Mouse (Mus musculus) forebrain, embryonic 16.5 days (tissue): ENCODE measurements around the gene Ptprcap. TPM values are rescaled to one million over a fixed set of nuclear protein-coding genes. Genes with fewer than 3 reads are reported as not detected.
"Not testable (repeated sequence)": the region's sequence is repeated elsewhere in the genome, so short reads cannot be mapped to it uniquely, and the experiment has no call there.

ENCODE experiments used
- ATAC-seq: fragments of 200-750 bp; cut with Nextera tagmentation; 2 replicates; pipeline ENCODE4 v1.8.0; 2017; ENCODE audit warnings: mild to moderate bottlenecking, moderate library complexity
- H3K27ac ChIP-seq: fragments of 300-500 bp; sonication (generic); 2 replicates; pipeline ENCODE4 v1.5.1; 2014; ENCODE audit warnings: low read length, control low read depth
- H3K27me3 ChIP-seq: fragments of 300-500 bp; sonication (generic); replicated peaks from 2 replicates; pipeline ENCODE4 v1.6.1; 2014; ENCODE audit warnings: low read length; ENCODE audit not compliant: control insufficient read depth, insufficient read depth
- H3K36me3 ChIP-seq: fragments of 300-500 bp; sonication (generic); 2 replicates; pipeline ENCODE4 v1.6.1; 2014; ENCODE audit not compliant: control insufficient read depth, insufficient read depth
- H3K4me1 ChIP-seq: fragments of 300-500 bp; sonication (generic); replicated peaks from 2 replicates; pipeline ENCODE4 v1.6.1; 2014; ENCODE audit warnings: low read length; ENCODE audit not compliant: control insufficient read depth, insufficient read depth
- H3K4me2 ChIP-seq: fragments of 300-500 bp; sonication (generic); 2 replicates; pipeline ENCODE4 v1.6.1; 2014; ENCODE audit warnings: mild to moderate bottlenecking, low read length, control low read depth
- H3K4me3 ChIP-seq: fragments of 300-500 bp; sonication (generic); replicated peaks from 2 replicates; pipeline ENCODE4 v1.5.1; 2014; ENCODE audit warnings: mild to moderate bottlenecking, low read length, control low read depth
- H3K9ac ChIP-seq: fragments of 300-500 bp; sonication (generic); replicated peaks from 2 replicates; pipeline ENCODE4 v1.6.1; 2014; ENCODE audit warnings: low read depth, low read length, control low read depth
- H3K9me3 ChIP-seq: fragments of 300-500 bp; sonication (generic); 2 replicates; pipeline ENCODE4 v1.6.1; 2016; ENCODE audit warnings: low read length; ENCODE audit not compliant: control insufficient read depth
- WGBS: fragments of 180-500 bp; shearing (Covaris S2); extraction: QIAGEN DNeasy Blood & Tissue Kit; methylation state at CpG from one replicate; pipeline ENCODE4 v1.1.7; 2014; 5-methylcytosine and 5-hydroxymethylcytosine counted together
- polyA plus RNA-seq: library from polyadenylated mRNA; unstranded; fragments of >200 nt; fragmentation: Nextera tagmentation; extraction: Ambion mirVana; gene quantifications from 2 replicates; pipeline ENCODE4 v1.2.1, GENCODE M21; 2015

The Ptprcap gene
- polyA plus RNA-seq, 1 experiment from 2014 or later, result not detected

- no peaks in the 10 kb centered on the region for H3K27me3 ChIP-seq
- H3K4me2 ChIP-seq, result no peak overlapping the region
- H3K9me3 ChIP-seq, result no peaks in the 10 kb centered on the region
- H3K27ac ChIP-seq, result no peak overlapping the region
- ATAC-seq, result no peak
- H3K4me1 ChIP-seq, result no peaks in the 10 kb centered on the region; the same call in 1 of the 2 replicates
- WGBS, result 92% methylated on average over 10 of the region's 10 CpGs
- peaks cover 16% of the 10 kb centered on the region for H3K36me3 ChIP-seq
- H3K4me3 ChIP-seq, result no peak overlapping the region
- H3K9ac ChIP-seq, result no peak overlapping the region
These were observed 38.3 kb upstream of the Ptprcap start for GRCm38 (mm10) chr19:4115144-4115543.

GRCm38 (mm10) chr19:4115816-4116215 is 37.6 kb upstream of the Ptprcap start:
- 84% methylated on average over 11 of the region's 11 CpGs for WGBS
- peaks cover 5% of the 10 kb centered on the region; the same call in 1 of the 2 replicates for H3K4me1 ChIP-seq
- H3K27ac ChIP-seq, result no peak overlapping the region
- no peak overlapping the region for H3K4me2 ChIP-seq
- H3K9ac ChIP-seq, result no peak overlapping the region
- no peak overlapping the region for H3K4me3 ChIP-seq
- H3K27me3 ChIP-seq, result no peaks in the 10 kb centered on the region
- no peaks in the 10 kb centered on the region for H3K9me3 ChIP-seq
- no peak for ATAC-seq
- peaks cover 16% of the 10 kb centered on the region for H3K36me3 ChIP-seq

GRCm38 (mm10) chr19:4117006-4117405 is 36.4 kb upstream of the Ptprcap start:
- H3K4me3 ChIP-seq, result no peak overlapping the region
- WGBS, result 96% methylated on average over 7 of the region's 7 CpGs
- no peaks in the 10 kb centered on the region for H3K27me3 ChIP-seq
- H3K4me1 ChIP-seq, result peaks cover 5% of the 10 kb centered on the region; the same call in 1 of the 2 replicates
- peaks cover 16% of the 10 kb centered on the region for H3K36me3 ChIP-seq
- H3K9ac ChIP-seq, result no peak overlapping the region
- H3K27ac ChIP-seq, result no peak overlapping the region
- no peak overlapping the region for H3K4me2 ChIP-seq
- ATAC-seq, result no peak
- H3K9me3 ChIP-seq, result no peaks in the 10 kb centered on the region

GRCm38 (mm10) chr19:4118350-4118749 is 35.1 kb upstream of the Ptprcap start:
- Histone ChIP-seq H3K4me2 (no peak overlapping the region), H3K36me3 (peaks cover 14% of the 10 kb centered on the region), H3K9me3 (no peaks in the 10 kb centered on the region), H3K27me3 (no peaks in the 10 kb centered on the region), H3K9ac (no peak overlapping the region), H3K27ac (no peak overlapping the region), H3K4me3 (no peak overlapping the region), H3K4me1 (peaks cover 5% of the 10 kb centered on the region; the same call in 1 of the 2 replicates)
- WGBS, result 93% methylated on average over 2 of the region's 2 CpGs
- ATAC-seq, result no peak

- Histone ChIP-seq H3K4me2 (no peak overlapping the region; the same call in 1 of the 2 replicates), H3K36me3 (peaks cover 7% of the 10 kb centered on the region), H3K27ac (no peak overlapping the region), H3K27me3 (no peaks in the 10 kb centered on the region), H3K4me1 (peaks cover 5% of the 10 kb centered on the region; the same call in 1 of the 2 replicates), H3K9me3 (no peaks in the 10 kb centered on the region), H3K9ac (no peak overlapping the region), H3K4me3 (no peak overlapping the region)
- ATAC-seq, result no peak
- 90% methylated on average over 6 of the region's 6 CpGs for WGBS
These were observed 33.5 kb upstream of the Ptprcap start for GRCm38 (mm10) chr19:4119716-4120487.

- H3K4me2 ChIP-seq, result peak overlapping the region; percentile 56
- 95% methylated on average over 2 of the region's 2 CpGs for WGBS
- no peak overlapping the region for H3K9ac ChIP-seq
- peaks cover 7% of the 10 kb centered on the region for H3K4me1 ChIP-seq
- H3K9me3 ChIP-seq, result no peaks in the 10 kb centered on the region
- peak overlapping the region; percentile 58 for H3K4me3 ChIP-seq
- H3K27me3 ChIP-seq, result no peaks in the 10 kb centered on the region
- no peak for ATAC-seq
- no peak overlapping the region for H3K27ac ChIP-seq
- H3K36me3 ChIP-seq, result peaks cover 5% of the 10 kb centered on the region
These were observed 32.9 kb upstream of the Ptprcap start for GRCm38 (mm10) chr19:4120496-4120895.

- ATAC-seq, result peak; percentile 80
- Histone ChIP-seq H3K4me2 (peak overlapping the region; percentile 56), H3K4me3 (peak overlapping the region; percentile 58), H3K27me3 (no peaks in the 10 kb centered on the region), H3K36me3 (no peaks in the 10 kb centered on the region), H3K4me1 (peaks cover 7% of the 10 kb centered on the region), H3K27ac (peak overlapping the region; percentile 84), H3K9me3 (no peaks in the 10 kb centered on the region), H3K9ac (peak overlapping the region; percentile 68)
- WGBS, result 2% methylated on average over 38 of the region's 38 CpGs
These were observed 32.2 kb upstream of the Ptprcap start for GRCm38 (mm10) chr19:4121097-4121805.

- 62% methylated on average over 6 of the region's 6 CpGs for WGBS
- H3K4me1 ChIP-seq, result peaks cover 14% of the 10 kb centered on the region
- peak overlapping the region; percentile 6; the same call in 1 of the 2 replicates for H3K4me2 ChIP-seq
- ATAC-seq, H3K36me3 ChIP-seq, H3K4me3 ChIP-seq, H3K27ac ChIP-seq, H3K9ac ChIP-seq, H3K27me3 ChIP-seq, H3K9me3 ChIP-seq: not testable (repeated sequence)
These were observed 31.5 kb upstream of the Ptprcap start for GRCm38 (mm10) chr19:4121896-4122295.
